Mouse (Mus musculus) bone marrow, adult 2 months (tissue): Measurements from ENCODE around the gene Ebf4.

ENCODE experiments used
- CTCF ChIP-seq: fragments of 200-500 bp; IDR thresholded peaks from 2 replicates; pipeline ENCODE4 v1.5.1; 2011; ENCODE audit warnings: low read length, control low read depth; ENCODE audit not compliant: control insufficient read depth, insufficient read depth
- POLR2A ChIP-seq: fragments of 200-500 bp; IDR thresholded peaks from 2 replicates; pipeline ENCODE4 v1.6.1; 2011; ENCODE audit warnings: low read depth, mild to moderate bottlenecking, control low read depth, low read length, borderline replicate concordance; ENCODE audit not compliant: control insufficient read depth

- TF ChIP-seq POLR2A = no peak
- TF ChIP-seq CTCF = no peak
Observed at GRCm38 (mm10) chr2:130388796-130389195, 93.8 kb downstream of the Ebf4 start.
